Mouse (Mus musculus) kidney, adult 2 months (tissue): ENCODE results near the gene Atg3. TPM values are rescaled to one million over a fixed set of nuclear protein-coding genes. Genes with fewer than 3 reads are reported as not detected.

ENCODE experiments used
- DNase-seq: peaks from one replicate; pipeline ENCODE4 v3.0.0; 2021
- H3K27ac ChIP-seq: fragments of 200-500 bp; 2 replicates; pipeline ENCODE4 v1.5.1; 2012; ENCODE audit warnings: low read depth, low read length, control low read depth, inconsistent platforms; ENCODE audit not compliant: insufficient read depth
- H3K27me3 ChIP-seq: fragments of 200-500 bp; replicated peaks from 2 replicates; pipeline ENCODE4 v1.6.1; 2012; ENCODE audit warnings: mild to moderate bottlenecking, moderate library complexity, low read length, inconsistent platforms; ENCODE audit not compliant: control insufficient read depth, insufficient read depth
- H3K36me3 ChIP-seq: fragments of 200-500 bp; 2 replicates; pipeline ENCODE4 v1.6.1; 2012; ENCODE audit warnings: mild to moderate bottlenecking, moderate library complexity, low read length, inconsistent platforms; ENCODE audit not compliant: control insufficient read depth, insufficient read depth
- H3K4me1 ChIP-seq: fragments of 200-500 bp; 2 replicates; pipeline ENCODE4 v1.6.1; 2011; ENCODE audit warnings: low read length; ENCODE audit not compliant: control insufficient read depth, insufficient read depth
- H3K4me3 ChIP-seq: fragments of 200-500 bp; 2 replicates; pipeline ENCODE4 v1.5.1; 2011; ENCODE audit warnings: mild to moderate bottlenecking, low read depth, low read length, control low read depth; ENCODE audit not compliant: insufficient read depth
- CTCF ChIP-seq: fragments of 200-500 bp; conservative IDR thresholded peaks from 2 replicates; pipeline ENCODE4 v1.5.1; 2011; ENCODE audit warnings: low read depth, mild to moderate bottlenecking, control low read depth, low read length, moderate library complexity, mixed read lengths; ENCODE audit not compliant: insufficient read depth, insufficient read length
- POLR2A ChIP-seq: fragments of 200-500 bp; IDR thresholded peaks from one replicate; pipeline ENCODE4 v1.6.1; 2011; ENCODE audit warnings: low read depth, low read length, control low read depth
- WGBS: fragments of 180-500 bp; shearing (Covaris S2); methylation state at CpG from one replicate; pipeline ENCODE4 v1.1.7; 2018; 5-methylcytosine and 5-hydroxymethylcytosine counted together
- polyA plus RNA-seq: library from polyadenylated mRNA; depleted of rRNA; stranded (reverse); fragments of >200 nt; gene quantifications from 2 replicates; pipeline ENCODE4 v1.2.3, GENCODE M21; 2012; rRNA removed

Atg3 gene
- 17.4 and 18.1 TPM in 2 replicates for polyA plus RNA-seq

- peak; percentile 49 for TF ChIP-seq POLR2A
- no peak for TF ChIP-seq CTCF
- Histone ChIP-seq H3K4me1 (peaks cover 3% of the 10 kb centered on the region; the same call in 1 of the 2 replicates), H3K4me3 (peak within 1 kb of the TSS; percentile 82), H3K27me3 (no peaks in the 10 kb centered on the region), H3K27ac (peak within 1 kb of the TSS; percentile 84), H3K36me3 (no peaks in the 10 kb centered on the region)
- WGBS, result under 1% methylated on average over 63 of the region's 64 CpGs
- DNase-seq, result peak; percentile 98
Measured at GRCm38 (mm10) chr16:45158522-45159388, at the start of gene Atg3, which contains the start of gene Slc35a5. Atg3 (plus strand) TSS chr16:45158785. Slc35a5 (minus strand) TSS chr16:45158706.

- H3K36me3 ChIP-seq, result no peaks in the 10 kb centered on the region
- H3K4me3 ChIP-seq, result no peak overlapping the region
- peak; percentile 72 for DNase-seq
- H3K4me1 ChIP-seq, result no peaks in the 10 kb centered on the region; the same call in 1 of the 2 replicates
- H3K27me3 ChIP-seq, result no peaks in the 10 kb centered on the region
- TF ChIP-seq POLR2A, result no peak
- no peak for TF ChIP-seq CTCF
- WGBS, result 25% methylated on average over 4 of the region's 4 CpGs
- H3K27ac ChIP-seq, result no peak overlapping the region; the same call in 1 of the 2 replicates
Measured at GRCm38 (mm10) chr16:45110498-45110897, 48.1 kb upstream of the Atg3 start.

GRCm38 (mm10) chr16:45117200-45117599 lies 41.4 kb upstream of the Atg3 start:
- TF ChIP-seq POLR2A (no peak), CTCF (no peak)
- H3K36me3 ChIP-seq, result no peaks in the 10 kb centered on the region
- H3K4me1 ChIP-seq, result no peaks in the 10 kb centered on the region; the same call in 1 of the 2 replicates
- 96% methylated on average over 3 of the region's 3 CpGs for WGBS
- no peak overlapping the region for H3K27ac ChIP-seq
- no peaks in the 10 kb centered on the region for H3K27me3 ChIP-seq
- DNase-seq, result no peak
- no peak overlapping the region for H3K4me3 ChIP-seq

DNA sequence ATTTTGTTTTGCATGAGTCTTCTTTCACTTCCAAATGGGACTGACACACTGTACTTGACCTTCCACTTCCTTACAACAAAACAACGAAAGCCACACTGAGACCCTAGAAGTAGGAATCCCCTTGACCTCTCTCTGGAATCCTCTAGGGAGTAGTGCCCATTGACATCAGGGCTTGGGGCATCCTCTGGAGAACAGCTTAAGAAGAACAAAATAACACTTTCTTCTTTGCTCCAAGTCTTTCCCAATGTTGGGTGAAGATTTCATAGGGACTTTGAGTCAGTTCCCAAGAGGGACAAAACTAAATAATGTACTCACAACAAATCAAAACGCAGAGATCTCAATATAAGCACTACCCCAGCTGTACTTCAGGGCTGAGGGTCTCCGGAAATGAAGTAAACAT lies 39.8 kb upstream of the Atg3 start:
- no peak overlapping the region for H3K4me3 ChIP-seq
- no peak for DNase-seq
- no peaks in the 10 kb centered on the region for H3K36me3 ChIP-seq
- no peak overlapping the region for H3K27ac ChIP-seq
- no peaks in the 10 kb centered on the region for H3K27me3 ChIP-seq
- H3K4me1 ChIP-seq, result no peaks in the 10 kb centered on the region; the same call in 1 of the 2 replicates
- TF ChIP-seq POLR2A (no peak), CTCF (no peak)
- WGBS, result 79% methylated on average over 3 of the region's 3 CpGs

- Histone ChIP-seq H3K4me1 (no peaks in the 10 kb centered on the region; the same call in 1 of the 2 replicates), H3K4me3 (no peak overlapping the region), H3K36me3 (no peaks in the 10 kb centered on the region), H3K27me3 (no peaks in the 10 kb centered on the region), H3K27ac (no peak overlapping the region)
- TF ChIP-seq POLR2A, result no peak
- TF ChIP-seq CTCF, result no peak
- WGBS, result 47% methylated on average over 5 of the region's 5 CpGs
- peak; percentile 77 for DNase-seq
Measured at GRCm38 (mm10) chr16:45120844-45121425, 37.6 kb upstream of the Atg3 start.

GRCm38 (mm10) chr16:45122571-45122970 lies 36.0 kb upstream of the Atg3 start:
- Histone ChIP-seq H3K4me3 (no peak overlapping the region), H3K36me3 (no peaks in the 10 kb centered on the region), H3K27ac (no peak overlapping the region), H3K27me3 (no peaks in the 10 kb centered on the region), H3K4me1 (no peaks in the 10 kb centered on the region; the same call in 1 of the 2 replicates)
- 49% methylated on average over 5 of the region's 5 CpGs for WGBS
- TF ChIP-seq CTCF (0 out of 2 replicates have a peak, but pooled peaks have one; percentile 19), POLR2A (no peak)
- peak; percentile 29 for DNase-seq
